Mouse (Mus musculus) ES-E14 (cell line): Measurements from ENCODE around the gene Odc1.

ENCODE experiments used
- CHD2 ChIP-seq: IDR thresholded peaks from 2 replicates; pipeline ENCODE4 v1.6.1; 2014; ENCODE audit warnings: mild to moderate bottlenecking, low read depth, low read length, inconsistent platforms
- HCFC1 ChIP-seq: IDR thresholded peaks from 2 replicates; pipeline ENCODE4 v1.6.1; 2012; ENCODE audit warnings: low read length, inconsistent platforms, borderline replicate concordance; ENCODE audit not compliant: insufficient read depth
- ZC3H11A ChIP-seq: IDR thresholded peaks from 2 replicates; pipeline ENCODE4 v1.6.1; 2012; ENCODE audit warnings: low read depth, mild to moderate bottlenecking, inconsistent platforms, low read length, borderline replicate concordance
- ZNF384 ChIP-seq: IDR thresholded peaks from 2 replicates; pipeline ENCODE4 v1.6.1; 2012; ENCODE audit warnings: low read depth, low read length, inconsistent platforms

DNA sequence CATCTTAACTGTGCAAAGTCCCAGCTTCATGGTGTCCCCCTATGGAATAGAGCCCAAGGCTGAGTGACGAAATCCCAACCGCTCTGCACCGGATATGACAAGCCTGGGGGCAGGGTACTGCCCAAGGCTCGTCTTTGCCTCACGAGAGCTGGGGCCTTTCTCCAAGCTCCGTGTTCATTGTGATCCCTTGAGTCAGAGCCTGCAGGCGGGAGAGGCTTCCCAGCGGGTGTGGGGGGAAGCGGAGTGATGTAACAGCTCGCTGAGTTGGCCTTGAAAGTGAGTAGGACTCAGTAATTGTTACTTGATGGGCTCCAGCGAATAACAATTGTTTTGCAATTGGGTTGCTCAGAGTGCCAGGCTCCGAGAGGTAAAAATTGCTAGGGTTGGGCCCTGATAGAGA lies 34.4 kb upstream of the Odc1 start:
- TF ChIP-seq CHD2 (no peak), HCFC1 (no peak), ZNF384 (no peak), ZC3H11A (no peak)
